Mouse (Mus musculus): ENCODE data around the gene Immt. TPM values are rescaled to one million over a fixed set of nuclear protein-coding genes. Genes with fewer than 3 reads are reported as not detected.

Gene Immt
- total and polyA plus RNA-seq, 3 experiments = 133 to 702 (median 158) TPM

GRCm38 (mm10) chr6:71907702-71908235 lies 76.6 kb downstream of the Immt start:
- H3K79me2 ChIP-seq (ENCODE audit: control insufficient read depth, insufficient read depth, low read length, poor library complexity) = peaks cover 48% of the 10 kb centered on the region
- no peaks in the 10 kb centered on the region for H3K27me3 ChIP-seq (ENCODE audit: control insufficient read depth in 1 of 2, insufficient read depth in 2 of 2, low read length in 2 of 2)
- TF ChIP-seq MAFK (IDR thresholded peaks at IDR 0.05; ENCODE audit: borderline replicate concordance, low read depth, low read length) (peak; percentile 87; the same call in 1 of the 2 replicates), RAD21 (IDR thresholded peaks at IDR 0.05; ENCODE audit: low read depth, low read length) (no peak), JUND (IDR thresholded peaks at IDR 0.05; ENCODE audit: low read depth, low read length) (no peak), MAX (IDR thresholded peaks at IDR 0.05; ENCODE audit: low read length) (no peak), MAZ (IDR thresholded peaks at IDR 0.05; ENCODE audit: low read depth, low read length) (no peak), NELFE (IDR thresholded peaks at IDR 0.05; ENCODE audit: low read depth, low read length) (no peak), POLR2AphosphoS2 (IDR thresholded peaks at IDR 0.05; ENCODE audit: low read length) (no peak), POLR2A (IDR thresholded peaks at IDR 0.05; ENCODE audit: control insufficient read depth in 1 of 2, insufficient read depth in 1 of 2, low read depth in 1 of 2, low read length in 2 of 2, poor library complexity in 1 of 2) (no peak)
- H3K4me3 ChIP-seq (ENCODE audit: control insufficient read depth in 1 of 2, insufficient read depth in 1 of 2, low read depth in 2 of 2, low read length in 2 of 2) = peak overlapping the region; percentile 94 to 98
- DNase-seq (ENCODE audit: low read depth, low spot score) = peak; percentile 67
- peak overlapping the region; percentile 84 for H3K9ac ChIP-seq (ENCODE audit: control insufficient read depth, low read depth, low read length, poor library complexity, severe bottlenecking)
- peaks cover 3% of the 10 kb centered on the region in 2 experiments; a peak in 2 of 4 replicates for H3K4me1 ChIP-seq (ENCODE audit: control insufficient read depth in 1 of 2, insufficient read depth in 2 of 2, low read length in 2 of 2)
- peaks cover 18 to 29% of the 10 kb centered on the region in 2 experiments for H3K36me3 ChIP-seq (ENCODE audit: control insufficient read depth in 1 of 2, insufficient read depth in 2 of 2, low read length in 2 of 2)
- H3K27ac ChIP-seq (ENCODE audit: control insufficient read depth, low read depth, low read length) = peak overlapping the region; percentile 62
- H3K9me3 ChIP-seq (replicated peaks; ENCODE audit: insufficient read depth, low read length) = no peaks in the 10 kb centered on the region

GRCm38 (mm10) chr6:71908481-71909381 lies 77.6 kb downstream of the Immt start, which contains the start of the genes Ptcd3 and Polr1a:
TSS of gene Ptcd3 (minus strand) at chr6:71908750.
TSS of gene Polr1a (plus strand) at chr6:71909053.
- H3K4me3 ChIP-seq (ENCODE audit: control insufficient read depth in 1 of 2, insufficient read depth in 1 of 2, low read depth in 2 of 2, low read length in 2 of 2) = peak within 1 kb of the TSS; percentile 94 to 98
- H3K4me1 ChIP-seq (ENCODE audit: control insufficient read depth in 1 of 2, insufficient read depth in 2 of 2, low read length in 2 of 2) = peaks cover 3% of the 10 kb centered on the region in 2 experiments; a peak in 2 of 4 replicates
- H3K79me2 ChIP-seq (ENCODE audit: control insufficient read depth, insufficient read depth, low read length, poor library complexity) = peaks cover 46% of the 10 kb centered on the region
- H3K9ac ChIP-seq (ENCODE audit: control insufficient read depth, low read depth, low read length, poor library complexity, severe bottlenecking) = peak within 1 kb of the TSS; percentile 84
- H3K27ac ChIP-seq (ENCODE audit: control insufficient read depth, low read depth, low read length) = peak within 1 kb of the TSS; percentile 90
- no peaks in the 10 kb centered on the region for H3K9me3 ChIP-seq (replicated peaks; ENCODE audit: insufficient read depth, low read length)
- no peaks in the 10 kb centered on the region for H3K27me3 ChIP-seq (ENCODE audit: control insufficient read depth in 1 of 2, insufficient read depth in 2 of 2, low read length in 2 of 2)
- peak; percentile 95 for DNase-seq (ENCODE audit: low read depth, low spot score)
- H3K36me3 ChIP-seq (ENCODE audit: control insufficient read depth in 1 of 2, insufficient read depth in 2 of 2, low read length in 2 of 2) = peaks cover 18 to 22% of the 10 kb centered on the region in 2 experiments
- TF ChIP-seq MAX (IDR thresholded peaks at IDR 0.05; ENCODE audit: low read length) (peak; percentile 80), TAL1 (IDR thresholded peaks at IDR 0.05; ENCODE audit: low read length) (no peak), NELFE (IDR thresholded peaks at IDR 0.05; ENCODE audit: low read depth, low read length) (peak; percentile 91), NRF1 (IDR thresholded peaks at IDR 0.05; ENCODE audit: insufficient read depth, low read depth, low read length, poor library complexity, severe bottlenecking) (peak; percentile 90), POLR2A (IDR thresholded peaks at IDR 0.05; ENCODE audit: control insufficient read depth in 1 of 2, insufficient read depth in 1 of 2, low read depth in 1 of 2, low read length in 2 of 2, poor library complexity in 1 of 2) (peak; percentile 80 to 92), MYB (IDR thresholded peaks at IDR 0.05; ENCODE audit: low read depth, low read length) (no peak), MEF2A (IDR thresholded peaks at IDR 0.05; ENCODE audit: extremely low read depth, insufficient replicate concordance, low read depth, low read length, poor library complexity, severe bottlenecking) (no peak), EP300 (IDR thresholded peaks at IDR 0.05; ENCODE audit: low read depth in 1 of 2, low read length in 2 of 2) (no peak), ZKSCAN1 (IDR thresholded peaks at IDR 0.05; ENCODE audit: low read depth, low read length) (no peak), E2F4 (IDR thresholded peaks at IDR 0.05; ENCODE audit: borderline replicate concordance, low read depth, low read length) (no peak), GABPA (IDR thresholded peaks at IDR 0.05; ENCODE audit: low read depth, low read length) (no peak), USF2 (IDR thresholded peaks at IDR 0.05; ENCODE audit: borderline replicate concordance in 1 of 2, insufficient read depth in 1 of 2, low read depth in 1 of 2, low read length in 2 of 2) (no peak), POLR2AphosphoS2 (IDR thresholded peaks at IDR 0.05; ENCODE audit: low read length) (peak; percentile 82; the same call in 1 of the 2 replicates), UBTF (IDR thresholded peaks at IDR 0.05; ENCODE audit: borderline replicate concordance, insufficient read depth, low read depth, low read length) (no peak), CHD1 (IDR thresholded peaks at IDR 0.05; ENCODE audit: low read depth, low read length) (peak; percentile 99), RAD21 (IDR thresholded peaks at IDR 0.05; ENCODE audit: low read depth, low read length) (no peak), CTCF (IDR thresholded peaks at IDR 0.05 in 2 of 3, conservative IDR thresholded peaks at IDR 0.05 in 1 of 3; ENCODE audit: control insufficient read depth in 1 of 3, insufficient read depth in 1 of 3, low read depth in 2 of 3, low read length in 3 of 3, poor library complexity in 1 of 3, severe bottlenecking in 1 of 3) (no peak), MYC (IDR thresholded peaks at IDR 0.05; ENCODE audit: low read depth, low read length) (peak; percentile 93), HCFC1 (IDR thresholded peaks at IDR 0.05; ENCODE audit: low read depth, low read length) (peak; percentile 81), RCOR1 (IDR thresholded peaks at IDR 0.05; ENCODE audit: low read depth, low read length) (no peak; the same call in 1 of the 2 replicates), SMC3 (IDR thresholded peaks at IDR 0.05; ENCODE audit: low read depth, low read length) (no peak), SIN3A (IDR thresholded peaks at IDR 0.05; ENCODE audit: low read length) (peak; percentile 90), ZC3H11A (IDR thresholded peaks at IDR 0.05; ENCODE audit: low read depth, low read length) (no peak), MAZ (IDR thresholded peaks at IDR 0.05; ENCODE audit: low read depth, low read length) (no peak)
